Mouse (Mus musculus) MEL-GATA-1-ER (cell line): ENCODE measurements around the gene Afg3l1.
"Not testable (repeated sequence)": the region's sequence is repeated elsewhere in the genome, so short reads cannot be mapped to it uniquely, and the experiment has no call there.

Experiments used
- DNase-seq: peaks from one replicate; pipeline ENCODE4 v3.0.0-alpha.2; 2012; ENCODE audit warnings: low read depth; ENCODE audit errors: extremely low read depth

Gene Afg3l1

GRCm38 (mm10) chr8:123514781-123515539, 37.3 kb downstream of the Afg3l1 start, which contains the start of gene Dbndd1:
TSS of gene Dbndd1 (minus strand) at chr8:123515463.
- no peak for DNase-seq

GRCm38 (mm10) chr8:123515540-123515897, 37.8 kb downstream of the Afg3l1 start:
- DNase-seq, result no peak

- DNase-seq, result no peak
Observed at GRCm38 (mm10) chr8:123516596-123516995, 38.9 kb downstream of the Afg3l1 start.

GRCm38 (mm10) chr8:123518172-123518571, 40.5 kb downstream of the Afg3l1 start:
- no peak for DNase-seq

GRCm38 (mm10) chr8:123518667-123519066, 41.0 kb downstream of the Afg3l1 start, which contains the start of gene Gas8:
TSS of gene Gas8 (plus strand) at chr8:123518834.
- DNase-seq, result peak; percentile 74

GRCm38 (mm10) chr8:123520048-123520447, 42.3 kb downstream of the Afg3l1 start:
- DNase-seq, result not testable (repeated sequence)

- DNase-seq, result no peak
Observed at GRCm38 (mm10) chr8:123527720-123528489, 50.2 kb downstream of the Afg3l1 start.

- DNase-seq, result no peak
Observed at GRCm38 (mm10) chr8:123536242-123536989, 58.7 kb downstream of the Afg3l1 start.

- no peak for DNase-seq
Observed at GRCm38 (mm10) chr8:123536990-123537380, 59.3 kb downstream of the Afg3l1 start.

GRCm38 (mm10) chr8:123537641-123538040, 59.9 kb downstream of the Afg3l1 start:
- not testable (repeated sequence) for DNase-seq
